Mouse (Mus musculus): Measurements from ENCODE around the gene Armc5. TPM values are rescaled to one million over a fixed set of nuclear protein-coding genes. Genes with fewer than 3 reads are reported as not detected.

Gene Armc5
- polyA plus RNA-seq, 1 experiment: 16.7 TPM

- no peaks in the 10 kb centered on the region for H3K27me3 ChIP-seq (ENCODE audit: control insufficient read depth, insufficient read depth, insufficient read length)
- peaks cover 16% of the 10 kb centered on the region for H3K79me2 ChIP-seq (ENCODE audit: control insufficient read depth, insufficient read depth)
- H3K4me3 ChIP-seq (ENCODE audit: insufficient read depth, poor library complexity, severe bottlenecking): no peak overlapping the region
- H3K36me3 ChIP-seq (ENCODE audit: control insufficient read depth, insufficient read depth): peaks cover 22% of the 10 kb centered on the region
- TF ChIP-seq CTCF (IDR thresholded peaks at IDR 0.05; ENCODE audit: control insufficient read depth, insufficient read depth, insufficient read length): no peak
- no peak for TF ChIP-seq CEBPB (IDR thresholded peaks at IDR 0.05; ENCODE audit: low read depth)
- no peak for TF ChIP-seq MYOG (IDR thresholded peaks at IDR 0.05; ENCODE audit: control insufficient read depth, extremely low read depth, insufficient read length)
- no peak for TF ChIP-seq USF1 (IDR thresholded peaks at IDR 0.05; ENCODE audit: low read depth)
- TF ChIP-seq FOSL1 (IDR thresholded peaks at IDR 0.05; ENCODE audit: insufficient read depth, low read length, poor library complexity, severe bottlenecking): no peak
- TF ChIP-seq MAX (IDR thresholded peaks at IDR 0.05): no peak
- TF ChIP-seq MYOD1 (IDR thresholded peaks at IDR 0.05; ENCODE audit: control insufficient read depth, insufficient read length, low read depth): no peak
- H3ac ChIP-seq (ENCODE audit: control insufficient read depth, insufficient read length, low read depth): no peak overlapping the region
- H3K79me3 ChIP-seq (ENCODE audit: low read depth): peaks cover 5% of the 10 kb centered on the region
These were observed 3.1 kb downstream of the Armc5 start for GRCm38 (mm10) chr7:128240131-128240784.

GRCm38 (mm10) chr7:128242331-128242730 lies 5.2 kb downstream of the Armc5 start:
- Histone ChIP-seq H3K79me2 (ENCODE audit: control insufficient read depth, insufficient read depth) (peaks cover 14% of the 10 kb centered on the region), H3K79me3 (ENCODE audit: low read depth) (peaks cover 2% of the 10 kb centered on the region), H3K36me3 (ENCODE audit: control insufficient read depth, insufficient read depth) (peaks cover 17% of the 10 kb centered on the region), H3ac (ENCODE audit: control insufficient read depth, insufficient read length, low read depth) (no peak overlapping the region), H3K27me3 (ENCODE audit: control insufficient read depth, insufficient read depth, insufficient read length) (no peaks in the 10 kb centered on the region), H3K4me3 (ENCODE audit: insufficient read depth, poor library complexity, severe bottlenecking) (no peak overlapping the region)
- TF ChIP-seq MYOD1 (IDR thresholded peaks at IDR 0.05; ENCODE audit: control insufficient read depth, insufficient read length, low read depth) (no peak), CEBPB (IDR thresholded peaks at IDR 0.05; ENCODE audit: low read depth) (no peak), FOSL1 (IDR thresholded peaks at IDR 0.05; ENCODE audit: insufficient read depth, low read length, poor library complexity, severe bottlenecking) (no peak), MYOG (IDR thresholded peaks at IDR 0.05; ENCODE audit: control insufficient read depth, extremely low read depth, insufficient read length) (no peak), USF1 (IDR thresholded peaks at IDR 0.05; ENCODE audit: low read depth) (no peak), MAX (IDR thresholded peaks at IDR 0.05) (no peak), CTCF (IDR thresholded peaks at IDR 0.05; ENCODE audit: control insufficient read depth, insufficient read depth, insufficient read length) (no peak)

GRCm38 (mm10) chr7:128243921-128244320 lies 6.8 kb downstream of the Armc5 start:
- no peak for TF ChIP-seq USF1 (IDR thresholded peaks at IDR 0.05; ENCODE audit: low read depth)
- no peak for TF ChIP-seq MAX (IDR thresholded peaks at IDR 0.05)
- no peak for TF ChIP-seq MYOD1 (IDR thresholded peaks at IDR 0.05; ENCODE audit: control insufficient read depth, insufficient read length, low read depth)
- no peak for TF ChIP-seq MYOG (IDR thresholded peaks at IDR 0.05; ENCODE audit: control insufficient read depth, extremely low read depth, insufficient read length)
- TF ChIP-seq CTCF (IDR thresholded peaks at IDR 0.05; ENCODE audit: control insufficient read depth, insufficient read depth, insufficient read length): no peak
- TF ChIP-seq CEBPB (IDR thresholded peaks at IDR 0.05; ENCODE audit: low read depth): no peak
- TF ChIP-seq FOSL1 (IDR thresholded peaks at IDR 0.05; ENCODE audit: insufficient read depth, low read length, poor library complexity, severe bottlenecking): no peak
- Histone ChIP-seq H3K36me3 (ENCODE audit: control insufficient read depth, insufficient read depth) (peaks cover 17% of the 10 kb centered on the region), H3K79me3 (ENCODE audit: low read depth) (peaks cover 10% of the 10 kb centered on the region), H3ac (ENCODE audit: control insufficient read depth, insufficient read length, low read depth) (no peak overlapping the region), H3K79me2 (ENCODE audit: control insufficient read depth, insufficient read depth) (peaks cover 30% of the 10 kb centered on the region), H3K4me3 (ENCODE audit: insufficient read depth, poor library complexity, severe bottlenecking) (no peak overlapping the region), H3K27me3 (ENCODE audit: control insufficient read depth, insufficient read depth, insufficient read length) (no peaks in the 10 kb centered on the region)

GRCm38 (mm10) chr7:128244410-128245025 lies 7.4 kb downstream of the Armc5 start:
- TF ChIP-seq CTCF (IDR thresholded peaks at IDR 0.05; ENCODE audit: control insufficient read depth, insufficient read depth, insufficient read length) (no peak), CEBPB (IDR thresholded peaks at IDR 0.05; ENCODE audit: low read depth) (no peak), MYOG (IDR thresholded peaks at IDR 0.05; ENCODE audit: control insufficient read depth, extremely low read depth, insufficient read length) (no peak), MAX (IDR thresholded peaks at IDR 0.05) (no peak), MYOD1 (IDR thresholded peaks at IDR 0.05; ENCODE audit: control insufficient read depth, insufficient read length, low read depth) (no peak), FOSL1 (IDR thresholded peaks at IDR 0.05; ENCODE audit: insufficient read depth, low read length, poor library complexity, severe bottlenecking) (no peak), USF1 (IDR thresholded peaks at IDR 0.05; ENCODE audit: low read depth) (no peak)
- no peak overlapping the region for H3K4me3 ChIP-seq (ENCODE audit: insufficient read depth, poor library complexity, severe bottlenecking)
- no peaks in the 10 kb centered on the region for H3K27me3 ChIP-seq (ENCODE audit: control insufficient read depth, insufficient read depth, insufficient read length)
- H3K79me3 ChIP-seq (ENCODE audit: low read depth): peaks cover 12% of the 10 kb centered on the region
- peaks cover 23% of the 10 kb centered on the region for H3K36me3 ChIP-seq (ENCODE audit: control insufficient read depth, insufficient read depth)
- peaks cover 31% of the 10 kb centered on the region for H3K79me2 ChIP-seq (ENCODE audit: control insufficient read depth, insufficient read depth)
- H3ac ChIP-seq (ENCODE audit: control insufficient read depth, insufficient read length, low read depth): no peak overlapping the region

- H3K79me2 ChIP-seq (ENCODE audit: control insufficient read depth, insufficient read depth): peaks cover 27% of the 10 kb centered on the region
- H3K27me3 ChIP-seq (ENCODE audit: control insufficient read depth, insufficient read depth, insufficient read length): no peaks in the 10 kb centered on the region
- no peak overlapping the region for H3K4me3 ChIP-seq (ENCODE audit: insufficient read depth, poor library complexity, severe bottlenecking)
- H3K36me3 ChIP-seq (ENCODE audit: control insufficient read depth, insufficient read depth): peaks cover 32% of the 10 kb centered on the region
- TF ChIP-seq CTCF (IDR thresholded peaks at IDR 0.05; ENCODE audit: control insufficient read depth, insufficient read depth, insufficient read length): no peak
- no peak for TF ChIP-seq MAX (IDR thresholded peaks at IDR 0.05)
- TF ChIP-seq FOSL1 (IDR thresholded peaks at IDR 0.05; ENCODE audit: insufficient read depth, low read length, poor library complexity, severe bottlenecking): no peak
- no peak for TF ChIP-seq MYOD1 (IDR thresholded peaks at IDR 0.05; ENCODE audit: control insufficient read depth, insufficient read length, low read depth)
- H3ac ChIP-seq (ENCODE audit: control insufficient read depth, insufficient read length, low read depth): no peak overlapping the region
- peaks cover 12% of the 10 kb centered on the region for H3K79me3 ChIP-seq (ENCODE audit: low read depth)
These were observed 8.4 kb downstream of the Armc5 start for GRCm38 (mm10) chr7:128245547-128245946.

All from C2C12 (cell line).